Mouse (Mus musculus): Measurements from ENCODE around the gene Tmprss11f. TPM values are rescaled to one million over a fixed set of nuclear protein-coding genes. Genes with fewer than 3 reads are reported as not detected.
"Not testable (repeated sequence)": the region's sequence is repeated elsewhere in the genome, so short reads cannot be mapped to it uniquely, and the experiment has no call there.

Gene Tmprss11f
- 0.04 TPM in 1 of 2 replicates, not detected in the other for polyA plus RNA-seq (2016; fragmentation: Nextera tagmentation; extraction: Ambion mirVana)

DNA sequence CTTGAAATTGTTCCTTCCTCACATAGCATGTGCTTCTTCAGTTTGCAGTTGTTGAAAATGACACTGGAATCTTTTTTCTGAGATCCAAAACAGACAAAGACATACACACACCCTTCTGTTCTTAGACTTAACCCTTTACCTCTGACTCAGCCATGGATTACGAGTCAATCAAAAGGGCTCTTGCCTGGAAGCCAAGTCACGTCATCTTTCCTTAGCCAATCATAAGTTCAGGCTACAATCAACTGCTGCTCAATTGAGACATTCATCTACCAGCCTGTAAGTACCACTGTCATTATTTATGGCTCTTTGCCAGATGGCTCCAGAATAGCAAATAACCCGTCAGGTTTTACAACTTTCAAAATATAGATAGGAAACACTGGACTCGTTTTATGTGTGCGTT, at the start of gene Tmprss11f:
Gene Tmprss11f, minus strand, starts transcription at position 101 of the 400 bp plus-strand sequence.
- Histone ChIP-seq H3K4me1 (no peaks in the 10 kb centered on the region), H3K27ac (no peak within 1 kb of the TSS), H3K36me3 (no peaks in the 10 kb centered on the region), H3K9me3 (replicated peaks) (no peaks in the 10 kb centered on the region), H3K4me3 (no peak within 1 kb of the TSS), H3K27me3 (ENCODE audit: low read depth, poor library complexity, severe bottlenecking) (no peaks in the 10 kb centered on the region)
- no peak for DNase-seq (ENCODE audit: low spot score)
- 74% methylated on average over 5 of the region's 5 CpGs for whole genome bisulfite sequencing

- H3K4me3 ChIP-seq: no peak within 1 kb of the TSS
- no peaks in the 10 kb centered on the region for H3K36me3 ChIP-seq
- DNase-seq (ENCODE audit: low spot score): no peak
- H3K4me1 ChIP-seq: no peaks in the 10 kb centered on the region
- H3K27ac ChIP-seq: no peak within 1 kb of the TSS
- H3K9me3 ChIP-seq (replicated peaks): no peaks in the 10 kb centered on the region
- 82% methylated on average over 5 of the region's 5 CpGs for WGBS
- no peaks in the 10 kb centered on the region for H3K27me3 ChIP-seq (ENCODE audit: low read depth, poor library complexity, severe bottlenecking)
Measured at GRCm38 (mm10) chr5:86676262-86676661, 44.0 kb upstream of the Tmprss11f start, which contains the start of gene Tmprss11b. Tmprss11b (minus strand) TSS chr5:86676362.

DNA sequence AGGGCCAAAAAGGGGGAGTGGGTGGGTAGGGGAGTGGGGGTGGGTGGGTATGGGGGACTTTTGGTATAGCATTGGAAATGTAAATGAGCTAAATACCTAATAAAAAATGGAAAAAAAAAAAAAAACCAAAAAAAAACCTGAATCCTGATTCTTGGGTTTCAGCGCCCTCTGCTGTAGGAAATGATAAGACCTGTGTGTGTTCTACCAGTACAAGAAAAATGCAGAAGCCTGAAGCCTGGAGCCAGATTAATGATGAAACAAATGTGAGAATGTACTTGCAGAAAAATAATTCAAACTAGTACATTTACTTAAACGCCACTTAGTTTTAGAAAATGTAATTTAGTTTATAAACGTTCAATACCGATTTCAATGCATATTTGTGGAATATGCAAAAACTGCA, 17.0 kb upstream of the Tmprss11f start:
- not testable (repeated sequence) for H3K36me3 ChIP-seq; H3K4me1 ChIP-seq; H3K27ac ChIP-seq; DNase-seq (ENCODE audit: low spot score); H3K27me3 ChIP-seq (ENCODE audit: low read depth, poor library complexity, severe bottlenecking); H3K9me3 ChIP-seq (replicated peaks); H3K4me3 ChIP-seq
- WGBS: 37% methylated on average over 4 of the region's 4 CpGs

DNA sequence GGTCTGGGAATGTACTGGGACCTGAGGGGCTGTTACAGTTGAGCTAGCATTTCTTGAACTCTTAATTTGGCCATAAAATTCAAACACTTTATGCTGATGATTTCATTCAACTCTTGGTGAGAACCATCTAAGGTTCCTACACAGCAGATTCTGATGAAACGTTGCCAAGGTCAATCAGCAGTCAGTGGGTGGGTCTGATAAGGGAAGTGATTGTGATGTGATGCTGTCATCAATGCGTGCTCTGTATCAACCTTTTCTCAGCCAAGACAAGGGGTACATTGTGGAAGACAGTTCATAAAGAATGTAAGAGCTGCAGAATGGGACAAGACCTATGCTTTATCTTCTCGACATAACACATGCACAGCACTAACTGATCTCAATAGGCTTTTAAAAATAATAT, 8.6 kb upstream of the Tmprss11f start:
- no peak for DNase-seq (ENCODE audit: low spot score)
- Histone ChIP-seq H3K9me3 (replicated peaks) (no peaks in the 10 kb centered on the region), H3K36me3 (no peaks in the 10 kb centered on the region), H3K27me3 (ENCODE audit: low read depth, poor library complexity, severe bottlenecking) (no peaks in the 10 kb centered on the region), H3K4me1 (no peaks in the 10 kb centered on the region), H3K4me3 (no peak overlapping the region), H3K27ac (no peak overlapping the region)
- 74% methylated on average over 3 of the region's 3 CpGs for WGBS

- H3K36me3 ChIP-seq: no peaks in the 10 kb centered on the region
- DNase-seq (ENCODE audit: low spot score): no peak
- no peak overlapping the region for H3K27ac ChIP-seq
- 64% methylated on average over 2 of the region's 2 CpGs for WGBS
- H3K4me1 ChIP-seq: no peaks in the 10 kb centered on the region
- no peaks in the 10 kb centered on the region for H3K9me3 ChIP-seq (replicated peaks)
- no peak overlapping the region for H3K4me3 ChIP-seq
- H3K27me3 ChIP-seq (ENCODE audit: low read depth, poor library complexity, severe bottlenecking): no peaks in the 10 kb centered on the region
Measured at GRCm38 (mm10) chr5:86630700-86631099, 1.5 kb downstream of the Tmprss11f start.

DNA sequence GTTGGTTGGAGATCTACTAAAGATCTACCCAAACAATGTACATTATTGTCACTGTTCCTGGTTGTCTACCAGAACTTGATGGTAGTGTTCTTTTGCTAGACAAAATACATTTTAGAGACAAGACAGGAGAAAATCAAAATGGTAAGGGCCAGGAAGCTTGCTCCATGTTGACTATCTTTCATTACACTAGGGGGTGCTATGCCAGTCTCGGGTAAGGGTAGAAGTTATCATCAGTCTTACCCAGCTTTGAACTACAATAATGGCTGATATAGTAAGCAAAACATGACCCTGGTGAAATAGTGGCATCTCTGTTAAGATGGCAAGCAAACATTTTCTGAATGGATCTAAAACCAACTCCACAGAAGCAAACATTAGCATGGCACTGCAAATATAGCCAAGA, 10.4 kb downstream of the Tmprss11f start:
- DNase-seq (ENCODE audit: low spot score): no peak
- no peak overlapping the region for H3K4me3 ChIP-seq
- no peaks in the 10 kb centered on the region for H3K27me3 ChIP-seq (ENCODE audit: low read depth, poor library complexity, severe bottlenecking)
- H3K4me1 ChIP-seq: no peaks in the 10 kb centered on the region
- 81% methylated on average over 1 of the region's 1 CpGs for WGBS
- no peaks in the 10 kb centered on the region for H3K9me3 ChIP-seq (replicated peaks)
- H3K36me3 ChIP-seq: no peaks in the 10 kb centered on the region
- no peak overlapping the region for H3K27ac ChIP-seq

- H3K9me3 ChIP-seq (replicated peaks): no peaks in the 10 kb centered on the region
- DNase-seq (ENCODE audit: low spot score): no peak
- no peaks in the 10 kb centered on the region for H3K27me3 ChIP-seq (ENCODE audit: low read depth, poor library complexity, severe bottlenecking)
- 91% methylated on average over 3 of the region's 3 CpGs for WGBS
- no peak overlapping the region for H3K4me3 ChIP-seq
- no peaks in the 10 kb centered on the region for H3K4me1 ChIP-seq
- no peaks in the 10 kb centered on the region for H3K36me3 ChIP-seq
- no peak overlapping the region for H3K27ac ChIP-seq
Measured at GRCm38 (mm10) chr5:86585896-86586295, 46.3 kb downstream of the Tmprss11f start.

DNA sequence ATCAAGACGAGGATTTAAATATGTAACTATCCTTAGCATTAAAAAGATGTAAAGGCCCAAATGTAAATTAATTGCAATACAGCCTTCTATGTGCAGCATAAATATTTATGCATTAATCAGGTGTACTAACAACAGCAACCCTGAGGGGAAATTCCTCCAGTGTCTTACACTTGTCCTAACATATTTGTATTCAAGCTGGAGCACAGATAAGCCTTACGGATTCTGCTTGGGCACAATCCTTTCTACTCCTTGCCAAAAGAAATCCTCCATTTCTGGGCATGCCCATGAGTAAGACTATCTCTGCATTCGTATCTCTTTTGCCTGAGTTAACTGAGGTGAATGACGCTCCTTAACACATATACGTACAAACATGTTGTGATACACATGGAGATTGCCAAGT, 49.6 kb downstream of the Tmprss11f start:
- no peaks in the 10 kb centered on the region for H3K9me3 ChIP-seq (replicated peaks)
- H3K27ac ChIP-seq: no peak overlapping the region
- WGBS: 95% methylated on average over 5 of the region's 5 CpGs
- H3K27me3 ChIP-seq (ENCODE audit: low read depth, poor library complexity, severe bottlenecking): no peaks in the 10 kb centered on the region
- no peaks in the 10 kb centered on the region for H3K4me1 ChIP-seq
- no peaks in the 10 kb centered on the region for H3K36me3 ChIP-seq
- no peak overlapping the region for H3K4me3 ChIP-seq
- no peak for DNase-seq (ENCODE audit: low spot score)

- 80% methylated on average over 5 of the region's 5 CpGs for WGBS
- H3K27me3 ChIP-seq (ENCODE audit: low read depth, poor library complexity, severe bottlenecking): no peaks in the 10 kb centered on the region
- H3K9me3 ChIP-seq (replicated peaks): no peaks in the 10 kb centered on the region
- H3K4me1 ChIP-seq: no peaks in the 10 kb centered on the region
- H3K36me3 ChIP-seq: no peaks in the 10 kb centered on the region
- DNase-seq (ENCODE audit: low spot score): no peak
- H3K4me3 ChIP-seq: no peak overlapping the region
- H3K27ac ChIP-seq: no peak overlapping the region
Measured at GRCm38 (mm10) chr5:86581998-86582397, 50.2 kb downstream of the Tmprss11f start.

- H3K27me3 ChIP-seq (ENCODE audit: low read depth, poor library complexity, severe bottlenecking); DNase-seq (ENCODE audit: low spot score); H3K36me3 ChIP-seq; H3K9me3 ChIP-seq (replicated peaks); H3K27ac ChIP-seq; H3K4me3 ChIP-seq; H3K4me1 ChIP-seq: not testable (repeated sequence)
- 91% methylated on average over 8 of the region's 8 CpGs for WGBS
Measured at GRCm38 (mm10) chr5:86578761-86579160, 53.5 kb downstream of the Tmprss11f start.

GRCm38 (mm10) chr5:86546693-86547092, 85.5 kb downstream of the Tmprss11f start:
- 97% methylated on average over 2 of the region's 2 CpGs for WGBS
- Histone ChIP-seq H3K27ac (no peak overlapping the region), H3K4me1 (no peaks in the 10 kb centered on the region), H3K9me3 (replicated peaks) (no peaks in the 10 kb centered on the region), H3K4me3 (no peak overlapping the region), H3K27me3 (ENCODE audit: low read depth, poor library complexity, severe bottlenecking) (no peaks in the 10 kb centered on the region), H3K36me3 (no peaks in the 10 kb centered on the region)
- no peak for DNase-seq (ENCODE audit: low spot score)

- no peak for DNase-seq (ENCODE audit: low spot score)
- Histone ChIP-seq H3K9me3 (replicated peaks) (no peaks in the 10 kb centered on the region), H3K4me1 (no peaks in the 10 kb centered on the region), H3K4me3 (no peak overlapping the region), H3K36me3 (no peaks in the 10 kb centered on the region), H3K27ac (no peak overlapping the region), H3K27me3 (ENCODE audit: low read depth, poor library complexity, severe bottlenecking) (no peaks in the 10 kb centered on the region)
- WGBS: 82% methylated on average over 3 of the region's 3 CpGs
Measured at GRCm38 (mm10) chr5:86540601-86541000, 91.6 kb downstream of the Tmprss11f start.

DNA sequence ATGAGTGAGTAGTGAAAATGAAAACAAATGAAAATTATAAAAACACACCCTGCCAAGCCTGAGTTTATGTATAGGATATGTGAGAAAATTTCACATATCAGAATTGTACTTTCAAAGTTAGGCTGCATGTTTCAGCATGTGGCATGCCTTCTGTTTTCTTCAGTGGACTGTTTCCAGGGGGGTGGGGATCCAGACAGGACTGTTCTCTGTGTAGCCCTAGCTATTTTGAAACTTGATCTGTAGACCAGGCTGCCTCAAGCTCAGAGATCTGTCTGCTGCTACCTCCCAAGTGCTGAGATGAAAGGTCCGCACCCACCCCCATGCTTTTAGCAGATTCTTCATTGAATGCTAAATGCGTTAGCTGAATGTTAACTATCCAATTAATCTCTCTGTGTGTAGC, 103.5 kb downstream of the Tmprss11f start:
- 71% methylated on average over 2 of the region's 2 CpGs for WGBS
- no peaks in the 10 kb centered on the region for H3K9me3 ChIP-seq (replicated peaks)
- no peaks in the 10 kb centered on the region for H3K27me3 ChIP-seq (ENCODE audit: low read depth, poor library complexity, severe bottlenecking)
- H3K4me3 ChIP-seq: no peak overlapping the region
- no peak overlapping the region for H3K27ac ChIP-seq
- H3K4me1 ChIP-seq: no peaks in the 10 kb centered on the region
- no peaks in the 10 kb centered on the region for H3K36me3 ChIP-seq
- no peak for DNase-seq (ENCODE audit: low spot score)

GRCm38 (mm10) chr5:86518500-86518899, 113.7 kb downstream of the Tmprss11f start, which contains the start of gene Tmprss11g:
Tmprss11g (minus strand) TSS chr5:86518600.
- DNase-seq (ENCODE audit: low spot score): no peak
- 82% methylated on average over 9 of the region's 9 CpGs for WGBS

More at GRCm38 (mm10) chr5:86518500-86518899, 113.7 kb downstream of the Tmprss11f start, which contains the start of gene Tmprss11g:
- Histone ChIP-seq H3K27ac (no peak within 1 kb of the TSS), H3K4me1 (no peaks in the 10 kb centered on the region), H3K9me3 (replicated peaks) (no peaks in the 10 kb centered on the region), H3K27me3 (ENCODE audit: low read depth, poor library complexity, severe bottlenecking) (no peaks in the 10 kb centered on the region), H3K36me3 (no peaks in the 10 kb centered on the region), H3K4me3 (no peak within 1 kb of the TSS)

Data from limb, embryonic 10.5 days (tissue).